Mouse (Mus musculus): ENCODE results near the gene Tdpoz5.
"Not testable (repeated sequence)": the region's sequence is repeated elsewhere in the genome, so short reads cannot be mapped to it uniquely, and the experiment has no call there.

The Tdpoz5 gene

GRCm38 (mm10) chr3:93961214-93961613 is at the start of gene Tdpoz5:
Gene Tdpoz5, minus strand, starts transcription at chr3:93961314.
- DNase-seq = not testable (repeated sequence)

DNA sequence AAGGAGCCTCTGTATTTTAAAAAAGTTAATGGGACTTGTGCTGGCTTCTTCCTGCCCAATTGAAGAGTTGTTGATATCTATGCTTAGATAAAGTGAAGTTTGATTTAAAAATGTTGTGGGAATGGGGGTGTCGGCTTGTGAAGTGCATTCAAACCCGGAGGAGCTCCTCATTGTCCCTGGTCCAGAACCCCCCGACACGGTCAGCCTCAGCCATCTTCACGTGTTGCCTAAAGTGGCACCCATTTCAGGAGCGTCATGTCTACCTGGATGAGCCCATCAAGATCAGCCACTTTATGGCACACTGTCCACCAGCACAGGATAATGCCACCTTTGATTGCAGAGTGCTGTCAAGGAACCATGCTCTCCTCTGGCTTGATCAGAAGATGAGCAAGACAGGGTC is 7.8 kb upstream of the Tdpoz5 start:
- not testable (repeated sequence) for DNase-seq

DNA sequence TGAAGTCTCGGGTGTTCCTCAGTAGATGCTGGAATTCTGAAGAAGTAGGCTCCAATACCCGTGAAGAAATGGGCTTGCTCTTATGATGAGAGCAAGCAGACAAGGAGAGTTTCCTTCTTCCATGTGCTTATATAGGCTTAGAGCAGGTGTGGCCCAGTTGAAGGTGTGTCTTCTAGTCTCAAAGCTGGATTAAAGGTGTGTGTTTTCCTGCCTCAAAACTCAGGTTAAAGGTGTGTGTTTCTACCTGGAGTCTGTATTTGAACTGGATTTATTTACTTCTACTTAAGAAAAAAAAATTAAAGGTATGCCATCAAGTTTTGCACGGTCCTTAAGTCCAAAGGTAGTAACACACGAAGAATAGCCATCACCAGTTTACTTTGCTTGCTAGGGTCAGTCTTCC is 17.7 kb downstream of the Tdpoz5 start, which contains the start of gene Gm9117:
Gene Gm9117, minus strand, starts transcription at position 101 of the 400 bp plus-strand sequence.
- not testable (repeated sequence) for DNase-seq

- DNase-seq = not testable (repeated sequence)
Measured at GRCm38 (mm10) chr3:93938386-93938785, 22.7 kb downstream of the Tdpoz5 start.
